8 mouse cellular contexts compared by ENCODE assay signal in the genomic region with DNA sequence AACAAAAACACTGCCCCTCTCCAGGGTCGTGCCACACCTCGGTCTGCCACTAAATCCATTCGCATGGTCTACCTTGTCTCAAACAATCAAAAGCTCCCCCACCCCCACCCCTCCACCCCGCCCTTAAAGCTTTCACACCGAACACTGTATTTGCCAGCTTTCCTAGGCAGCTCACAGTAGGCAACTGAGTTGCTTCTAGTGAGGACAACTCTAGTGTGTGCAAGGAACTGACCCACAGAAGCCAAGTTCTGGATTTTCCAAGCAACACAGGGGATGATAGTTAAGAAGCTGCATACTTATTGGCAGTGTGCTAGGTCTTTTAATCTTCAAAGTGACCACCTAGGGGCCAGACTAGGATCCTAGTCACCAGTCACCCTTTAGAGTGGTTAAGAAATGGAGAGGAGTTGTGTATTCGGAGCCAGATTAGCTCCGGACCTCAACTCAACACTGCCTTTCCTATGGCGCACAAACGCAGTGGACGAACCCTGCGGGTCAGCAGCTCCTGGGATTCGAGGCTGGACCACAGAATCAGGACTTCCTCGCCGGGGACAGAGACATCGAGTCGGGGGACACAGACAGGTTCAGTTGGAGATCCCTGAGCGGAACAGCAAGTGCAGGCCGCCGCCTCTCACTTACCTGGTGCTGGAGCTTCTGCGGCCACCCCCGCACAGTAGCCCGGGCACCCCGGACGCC. TPM values are rescaled to one million over a fixed set of nuclear protein-coding genes. Genes with fewer than 3 reads are reported as not detected.
DNase-seq lines count a peak whose midpoint lies in the region; ATAC-seq and TF ChIP-seq lines count a peak whose summit lies in the region.

No protein-coding gene starts in this region.

- TF ChIP-seq RAD21 in CH12.LX (IDR thresholded peaks at IDR 0.05; ENCODE audit: low read depth, low read length), result no peak

- peaks cover 5% of the 10 kb centered on the region for H3K9me3 ChIP-seq in CH12.LX (replicated peaks; ENCODE audit: low read length)
- H3K9me3 ChIP-seq in limb, embryonic 12.5 days, result peaks cover 9% of the 10 kb centered on the region
- H3K9me3 ChIP-seq in stomach, embryonic 16.5 days (replicated peaks; ENCODE audit: control insufficient read depth, low read length), result 0 out of 2 replicates have a peak, but pooled peaks cover 8% of the 10 kb centered on the region

- H3K27me3 ChIP-seq in heart, adult 2 months (ENCODE audit: control insufficient read depth, insufficient read depth, low read length), result no peaks in the 10 kb centered on the region
- no peaks in the 10 kb centered on the region for H3K27me3 ChIP-seq in CH12.LX (replicated peaks)
- H3K27me3 ChIP-seq in limb, embryonic 12.5 days, result no peaks in the 10 kb centered on the region
- H3K27me3 ChIP-seq in stomach, embryonic 16.5 days (ENCODE audit: control insufficient read depth, insufficient read depth, low read length), result no peaks in the 10 kb centered on the region

- WGBS in heart, adult 2 months, result 6% methylated on average over 24 of the region's 24 CpGs
- 4% methylated on average over 24 of the region's 24 CpGs for WGBS in limb, embryonic 12.5 days
- 2% methylated on average over 24 of the region's 24 CpGs for WGBS in stomach, embryonic 16.5 days

- TF ChIP-seq EP300 in heart, adult 2 months (IDR thresholded peaks at IDR 0.05; ENCODE audit: insufficient read depth, low read depth, low read length), result no peak
- TF ChIP-seq EP300 in CH12.LX (IDR thresholded peaks at IDR 0.05; ENCODE audit: low read length), result 0 out of 2 replicates have a peak, but pooled peaks have one; percentile 9

- H3K4me2 ChIP-seq in CH12.LX (ENCODE audit: insufficient read depth, low read depth, poor library complexity, severe bottlenecking), result peak overlapping the region; percentile 85
- H3K4me2 ChIP-seq in limb, embryonic 12.5 days, result peak overlapping the region; percentile 87
- peak overlapping the region; percentile 67 for H3K4me2 ChIP-seq in stomach, embryonic 16.5 days (ENCODE audit: low read depth, low read length)

- peak overlapping the region; percentile 87 for H3K27ac ChIP-seq in heart, adult 2 months
- no peak overlapping the region for H3K27ac ChIP-seq in CH12.LX (ENCODE audit: insufficient read depth, low read depth)
- peak overlapping the region; percentile 88; the same call in 1 of the 2 replicates for H3K27ac ChIP-seq in limb, embryonic 12.5 days
- peak overlapping the region; percentile 12; the same call in 1 of the 2 replicates for H3K27ac ChIP-seq in stomach, embryonic 16.5 days (ENCODE audit: low read length)

- no peak for DNase-seq in heart, adult 2 months
- DNase-seq in heart, postnatal 4 days, result no peak
- DNase-seq in CH12.LX (ENCODE audit: extremely low read depth), result no peak
- DNase-seq in urinary bladder, postnatal 25 days (ENCODE audit: low spot score), result no peak
- DNase-seq in left cerebral cortex, postnatal 25 days (ENCODE audit: low spot score in 2 of 2), result no peak

- in situ Hi-C loops in CH12.LX (cut with MboI; ENCODE audit: low pct_ligation_motif_present, low pct_unique_long_range_greater_than_20kb, low sequenced_read_pairs), result no loop called here

- dilution Hi-C loops in CH12.LX (cut with MboI; ENCODE audit: extremely low pct_ligation_motif_present, extremely low pct_unique_long_range_greater_than_20kb, low sequenced_read_pairs), result no loop called here

- TF ChIP-seq CTCF in heart, adult 2 months (IDR thresholded peaks at IDR 0.05), result no peak
- no peak for TF ChIP-seq CTCF in CH12.LX (conservative IDR thresholded peaks at IDR 0.05 in 1 of 2, IDR thresholded peaks at IDR 0.05 in 1 of 2; ENCODE audit: low read depth in 2 of 2, low read length in 2 of 2)

- ATAC-seq in erythroblast, adult 5-6 weeks (replicated peaks; ENCODE audit: low FRiP score, poor library complexity, severe bottlenecking), result peak; percentile 7
- peak; percentile 13; the same call in 1 of the 2 replicates for ATAC-seq in limb, embryonic 12.5 days (ENCODE audit: insufficient number of reproducible peaks, insufficient read depth, low FRiP score, low TSS enrichment, low read depth)
- ATAC-seq in stomach, embryonic 16.5 days (ENCODE audit: insufficient read depth, low FRiP score), result no peak

- H3K4me1 ChIP-seq in heart, adult 2 months (ENCODE audit: control insufficient read depth, insufficient read depth, low read length), result peaks cover 2% of the 10 kb centered on the region
- peaks cover 5 to 18% of the 10 kb centered on the region in 2 experiments; a peak in 3 of 4 replicates for H3K4me1 ChIP-seq in CH12.LX (ENCODE audit: control insufficient read depth in 1 of 2, insufficient read depth in 2 of 2)
- peaks cover 15% of the 10 kb centered on the region for H3K4me1 ChIP-seq in limb, embryonic 12.5 days (replicated peaks)
- H3K4me1 ChIP-seq in stomach, embryonic 16.5 days (ENCODE audit: control insufficient read depth, insufficient read depth, low read length), result peaks cover 12% of the 10 kb centered on the region; the same call in 1 of the 2 replicates

- TF ChIP-seq POLR2A in heart, adult 2 months (IDR thresholded peaks at IDR 0.05; ENCODE audit: insufficient read depth, low read depth, low read length), result no peak
- TF ChIP-seq POLR2A in CH12.LX (IDR thresholded peaks at IDR 0.05; ENCODE audit: low read depth, low read length), result no peak

- H3K4me3 ChIP-seq in heart, adult 2 months, result peak overlapping the region; percentile 68
- peak overlapping the region; percentile 60 to 92 (median 82) for H3K4me3 ChIP-seq in CH12.LX (replicated peaks in 1 of 3; ENCODE audit: low read depth in 2 of 3, low read length in 2 of 3, poor library complexity in 1 of 3)
- H3K4me3 ChIP-seq in limb, embryonic 12.5 days (replicated peaks), result peak overlapping the region; percentile 64
- H3K4me3 ChIP-seq in stomach, embryonic 16.5 days (replicated peaks; ENCODE audit: low read length), result peak overlapping the region; percentile 82

- H3K36me3 ChIP-seq in heart, adult 2 months (ENCODE audit: control insufficient read depth, insufficient read depth, low read length), result no peaks in the 10 kb centered on the region
- H3K36me3 ChIP-seq in CH12.LX (replicated peaks in 1 of 2; ENCODE audit: control insufficient read depth in 1 of 2, insufficient read depth in 1 of 2, low read length in 1 of 2), result peaks cover 8 to 30% of the 10 kb centered on the region in 2 experiments
- peaks cover 21% of the 10 kb centered on the region for H3K36me3 ChIP-seq in limb, embryonic 12.5 days
- H3K36me3 ChIP-seq in stomach, embryonic 16.5 days (ENCODE audit: control insufficient read depth, insufficient read depth, low read length), result peaks cover 14% of the 10 kb centered on the region; the same call in 1 of the 2 replicates

- intact Hi-C loops in heart, adult 2 months (cut with DNase I), result no loop called here
- intact Hi-C loops in left cerebral cortex, postnatal 25 days (cut with DNase I), result no loop called here

- peak overlapping the region; percentile 66 for H3K9ac ChIP-seq in heart, adult 2 months (ENCODE audit: low read depth, low read length)
- peak overlapping the region; percentile 45 for H3K9ac ChIP-seq in CH12.LX (ENCODE audit: insufficient read depth, low read depth)
- peak overlapping the region; percentile 71 for H3K9ac ChIP-seq in limb, embryonic 12.5 days (replicated peaks)
- H3K9ac ChIP-seq in stomach, embryonic 16.5 days (ENCODE audit: low read length), result peak overlapping the region; percentile 81

- no peaks in the 10 kb centered on the region for H3K79me2 ChIP-seq in heart, adult 2 months (replicated peaks; ENCODE audit: control insufficient read depth, insufficient read depth, low read length)
- no peaks in the 10 kb centered on the region; the same call in 1 of the 2 replicates for H3K79me2 ChIP-seq in CH12.LX (replicated peaks; ENCODE audit: control insufficient read depth, extremely low read depth, insufficient read depth, poor library complexity, severe bottlenecking)

TF ChIP-seq in CH12.LX, 34 proteins besides CTCF, POLR2A, EP300 and RAD21 (continues in another document):
- TF ChIP-seq JUND (conservative IDR thresholded peaks at IDR 0.05; ENCODE audit: low read depth, low read length), result no peak

RNA-seq across cellular contexts. Expression of gene L2hgdh, which starts 0.5 kb away (rescaled TPM):
- total RNA-seq in heart, adult 2 months (2021), result 10 to 100 TPM; 41.9 to 49.4 TPM
- 13.8 and 33.4 TPM in 2 replicates for polyA plus RNA-seq in heart, adult 2 months (2012; rRNA removed)
- 10 to 100 TPM; 23.5 to 23.8 TPM for total RNA-seq in heart, postnatal 4 days (2021)
- total RNA-seq in CH12.LX (2012; rRNA removed) (12.1 and 13.6 TPM in 2 replicates), CH12.LX (2014; rRNA removed) (24.3 and 26.6 TPM in 2 replicates)
- polyA plus RNA-seq in CH12.LX (2012; ENCODE audit: insufficient read length, low read depth), result 15.4 and 20.2 TPM in 2 replicates
- 2.3 and 7.7 TPM in 2 replicates for total RNA-seq in erythroblast, adult 5-6 weeks (2015; ENCODE audit: low replicate concordance)
- 3.3 and 3.9 TPM in 2 replicates for total RNA-seq in erythroblast, adult 5-6 weeks (2017; ENCODE audit: low replicate concordance)
- 19.6 and 22.3 TPM in 2 replicates for polyA plus RNA-seq in limb, embryonic 12.5 days (2016; fragmentation: Nextera tagmentation; extraction: Ambion mirVana)
- polyA plus RNA-seq in stomach, embryonic 16.5 days (2015; fragmentation: Nextera tagmentation; extraction: Ambion mirVana), result 18.3 and 21.7 TPM in 2 replicates
- 10 to 100 TPM; 19.4 to 19.6 TPM for total RNA-seq in left cerebral cortex, postnatal 25 days (2021)

RNA-seq across cellular contexts. Expression of gene Atp5s, which starts 0.6 kb away (rescaled TPM):
- 10 to 100 TPM; 31.5 to 34.7 TPM for total RNA-seq in heart, adult 2 months (2021)
- polyA plus RNA-seq in heart, adult 2 months (2012; rRNA removed), result 22.5 and 56.1 TPM in 2 replicates
- 10 to 100 TPM; 16.9 to 21.2 TPM for total RNA-seq in heart, postnatal 4 days (2021)
- total RNA-seq in CH12.LX (2012; rRNA removed) (8.3 and 11.4 TPM in 2 replicates), CH12.LX (2014; rRNA removed) (12.0 and 15.8 TPM in 2 replicates)
- polyA plus RNA-seq in CH12.LX (2012; ENCODE audit: insufficient read length, low read depth), result 8.4 and 10.2 TPM in 2 replicates
- 15.5 and 47.3 TPM in 2 replicates for total RNA-seq in erythroblast, adult 5-6 weeks (2015; ENCODE audit: low replicate concordance)
- total RNA-seq in erythroblast, adult 5-6 weeks (2017; ENCODE audit: low replicate concordance), result 11.7 and 15.2 TPM in 2 replicates
- polyA plus RNA-seq in limb, embryonic 12.5 days (2016; fragmentation: Nextera tagmentation; extraction: Ambion mirVana), result 28.1 and 33.4 TPM in 2 replicates
- polyA plus RNA-seq in stomach, embryonic 16.5 days (2015; fragmentation: Nextera tagmentation; extraction: Ambion mirVana), result 25.1 and 25.5 TPM in 2 replicates
- 10 to 100 TPM; 28.0 to 35.9 TPM for total RNA-seq in left cerebral cortex, postnatal 25 days (2021)

RNA-seq across cellular contexts. Expression of gene Sos2, which starts 42.5 kb away (rescaled TPM):
- 10 to 100 TPM; 33.7 to 38.5 TPM for total RNA-seq in heart, adult 2 months (2021)
- polyA plus RNA-seq in heart, adult 2 months (2012; rRNA removed), result 21.3 and 33.1 TPM in 2 replicates
- 10 to 100 TPM; 28.2 to 30.3 TPM for total RNA-seq in heart, postnatal 4 days (2021)
- total RNA-seq in CH12.LX (2012; rRNA removed), result 7.1 and 9.6 TPM in 2 replicates
- total RNA-seq in CH12.LX (2014; rRNA removed), result 9.2 and 10.3 TPM in 2 replicates
- polyA plus RNA-seq in CH12.LX (2012; ENCODE audit: insufficient read length, low read depth), result 7.2 and 7.9 TPM in 2 replicates
- 20.7 and 31.3 TPM in 2 replicates for total RNA-seq in erythroblast, adult 5-6 weeks (2015; ENCODE audit: low replicate concordance)
- 13.5 and 14.3 TPM in 2 replicates for total RNA-seq in erythroblast, adult 5-6 weeks (2017; ENCODE audit: low replicate concordance)
- polyA plus RNA-seq in limb, embryonic 12.5 days (2016; fragmentation: Nextera tagmentation; extraction: Ambion mirVana), result 9.4 and 9.9 TPM in 2 replicates
- 8.2 and 11.8 TPM in 2 replicates for polyA plus RNA-seq in stomach, embryonic 16.5 days (2015; fragmentation: Nextera tagmentation; extraction: Ambion mirVana)
- 10 to 100 TPM; 30.7 to 34.9 TPM for total RNA-seq in left cerebral cortex, postnatal 25 days (2021)
